Comparison of ENCODE assay signal across 9 mouse cellular contexts in genomic region chr13:60488131-60488883, GRCm38 (mm10).
DNase-seq lines count a peak whose midpoint lies in the region; ATAC-seq and TF ChIP-seq lines count a peak whose summit lies in the region.
"Had no signal": no experiment of that assay in that cellular context is flagged by ENCODE, and none has a peak within 500 bp of the region (broad histone marks: within the 10 kb centered on the region; RNA-seq: fewer than 3 reads in every experiment).

No protein-coding gene starts in this region.

- 68% methylated on average over 13 of the region's 13 CpGs for WGBS in embryonic facial prominence, embryonic 12.5 days
- WGBS in intestine, embryonic 15.5 days: 39% methylated on average over 13 of the region's 13 CpGs
- WGBS in limb, embryonic 15.5 days: 33% methylated on average over 13 of the region's 13 CpGs
- WGBS in stomach, postnatal 0 days: 32% methylated on average over 13 of the region's 13 CpGs

- intact Hi-C loops in heart, postnatal 25 days (cut with DNase I): loop anchor here (5.0 kb wide), 1 partner anchor 34 kb away; no protein-coding TSS in a partner anchor

- no peak overlapping the region for H3K9ac ChIP-seq in embryonic facial prominence, embryonic 12.5 days
- no peak overlapping the region for H3K9ac ChIP-seq in intestine, embryonic 15.5 days
- no peak overlapping the region for H3K9ac ChIP-seq in limb, embryonic 15.5 days
- no peak overlapping the region for H3K9ac ChIP-seq in stomach, postnatal 0 days (ENCODE audit: low read length)
- H3K9ac ChIP-seq: liver, embryonic 14.5 days had no signal

- H3K4me3 ChIP-seq in embryonic facial prominence, embryonic 12.5 days: no peak overlapping the region
- no peak overlapping the region for H3K4me3 ChIP-seq in intestine, embryonic 15.5 days (replicated peaks)
- H3K4me3 ChIP-seq in limb, embryonic 15.5 days: no peak overlapping the region
- no peak overlapping the region for H3K4me3 ChIP-seq in stomach, postnatal 0 days (ENCODE audit: low read depth, low read length)

- no peak overlapping the region for H3K4me2 ChIP-seq in embryonic facial prominence, embryonic 12.5 days (replicated peaks)
- no peak overlapping the region for H3K4me2 ChIP-seq in intestine, embryonic 15.5 days (replicated peaks)
- H3K4me2 ChIP-seq in limb, embryonic 15.5 days: no peak overlapping the region
- no peak overlapping the region for H3K4me2 ChIP-seq in stomach, postnatal 0 days (replicated peaks; ENCODE audit: low read depth)

- TF ChIP-seq CTCF in stomach, postnatal 0 days (IDR thresholded peaks at IDR 0.05; ENCODE audit: low read depth): 0 out of 2 replicates have a peak, but pooled peaks have one; percentile 23

- ATAC-seq in embryonic facial prominence, embryonic 12.5 days (ENCODE audit: insufficient number of reproducible peaks, insufficient read depth, low FRiP score, low TSS enrichment): no peak
- peak; percentile 88 for ATAC-seq in intestine, embryonic 15.5 days
- ATAC-seq in limb, embryonic 15.5 days (ENCODE audit: insufficient number of reproducible peaks, low FRiP score, low TSS enrichment, low read depth): peak; percentile 72
- ATAC-seq in stomach, postnatal 0 days (ENCODE audit: low FRiP score, low TSS enrichment): peak; percentile 61; the same call in 1 of the 2 replicates

- H3K4me1 ChIP-seq in embryonic facial prominence, embryonic 12.5 days: peaks cover 16% of the 10 kb centered on the region; the same call in 1 of the 2 replicates
- H3K4me1 ChIP-seq in intestine, embryonic 15.5 days (replicated peaks): no peaks in the 10 kb centered on the region
- H3K4me1 ChIP-seq in limb, embryonic 15.5 days: peaks cover 29% of the 10 kb centered on the region
- H3K4me1 ChIP-seq in stomach, postnatal 0 days (replicated peaks; ENCODE audit: control insufficient read depth, insufficient read depth): no peaks in the 10 kb centered on the region; the same call in 1 of the 2 replicates

- peak overlapping the region; percentile 69 for H3K27ac ChIP-seq in embryonic facial prominence, embryonic 12.5 days
- H3K27ac ChIP-seq in intestine, embryonic 15.5 days: peak overlapping the region; percentile 87
- peak overlapping the region; percentile 85 for H3K27ac ChIP-seq in limb, embryonic 15.5 days
- peak overlapping the region; percentile 83 for H3K27ac ChIP-seq in stomach, postnatal 0 days (replicated peaks)
- H3K27ac ChIP-seq: liver, embryonic 14.5 days had no signal

- H3K36me3 ChIP-seq in embryonic facial prominence, embryonic 12.5 days: no peaks in the 10 kb centered on the region
- H3K36me3 ChIP-seq in intestine, embryonic 15.5 days: no peaks in the 10 kb centered on the region
- no peaks in the 10 kb centered on the region for H3K36me3 ChIP-seq in limb, embryonic 15.5 days
- H3K36me3 ChIP-seq in stomach, postnatal 0 days (ENCODE audit: control insufficient read depth, insufficient read depth, low read length): no peaks in the 10 kb centered on the region

- H3K27me3 ChIP-seq in embryonic facial prominence, embryonic 12.5 days: no peaks in the 10 kb centered on the region
- H3K27me3 ChIP-seq in intestine, embryonic 15.5 days (replicated peaks): no peaks in the 10 kb centered on the region
- H3K27me3 ChIP-seq in limb, embryonic 15.5 days: no peaks in the 10 kb centered on the region
- H3K27me3 ChIP-seq in stomach, postnatal 0 days (ENCODE audit: control insufficient read depth, insufficient read depth, low read length): no peaks in the 10 kb centered on the region

- peaks cover 12% of the 10 kb centered on the region; the same call in 1 of the 2 replicates for H3K9me3 ChIP-seq in embryonic facial prominence, embryonic 12.5 days
- no peaks in the 10 kb centered on the region for H3K9me3 ChIP-seq in intestine, embryonic 15.5 days
- no peaks in the 10 kb centered on the region for H3K9me3 ChIP-seq in limb, embryonic 15.5 days
- H3K9me3 ChIP-seq in stomach, postnatal 0 days (ENCODE audit: control insufficient read depth, low read length): no peaks in the 10 kb centered on the region

- no peak for TF ChIP-seq EP300 in stomach, postnatal 0 days (optimal IDR thresholded peaks at IDR 0.05)

- peak; percentile 96 for DNase-seq in heart, adult 11 months
- DNase-seq in heart, postnatal 25 days (ENCODE audit: low spot score): no peak
- peak; percentile 68 for DNase-seq in NIH3T3 (ENCODE audit: low read depth)
- DNase-seq in stomach, postnatal 0 days (ENCODE audit: low spot score): peak; percentile 26
- no peak for DNase-seq in spleen, postnatal 4 days (ENCODE audit: low spot score in 2 of 2)

Comparison
In these comparisons a context has a peak if more than half of its experiments do, and no peak if none do; other contexts are left out.
1. DNase-seq: peak in heart, adult 11 months (single experiment), NIH3T3 (single experiment) and stomach, postnatal 0 days (single experiment); none in heart, postnatal 25 days (single experiment) and spleen, postnatal 4 days (0 of 2).
2. Peak in every context shown above with its lines, with median percentiles within 50 percentile points of each other: H3K27ac ChIP-seq.